Mouse (Mus musculus) hindbrain, embryonic 12.5 days (tissue): Measurements from ENCODE around the gene Krt34. TPM values are rescaled to one million over a fixed set of nuclear protein-coding genes. Genes with fewer than 3 reads are reported as not detected.

Source experiments
- ATAC-seq: fragments of 200-750 bp; cut with Nextera tagmentation; 2 replicates; pipeline ENCODE4 v1.8.0; 2017; ENCODE audit warnings: moderate TSS enrichment; ENCODE audit not compliant: low FRiP score
- H3K27ac ChIP-seq: fragments of 300-500 bp; sonication (generic); 2 replicates; pipeline ENCODE4 v1.5.1; 2016; ENCODE audit warnings: mild to moderate bottlenecking
- H3K27me3 ChIP-seq: fragments of 300-500 bp; sonication (generic); 2 replicates; pipeline ENCODE4 v1.6.1; 2016; ENCODE audit warnings: mild to moderate bottlenecking
- H3K36me3 ChIP-seq: fragments of 300-500 bp; sonication (generic); 2 replicates; pipeline ENCODE4 v1.6.1; 2016; ENCODE audit warnings: mild to moderate bottlenecking
- H3K4me1 ChIP-seq: fragments of 300-500 bp; sonication (generic); 2 replicates; pipeline ENCODE4 v1.6.1; 2016
- H3K4me2 ChIP-seq: fragments of 300-500 bp; sonication (generic); replicated peaks from 2 replicates; pipeline ENCODE4 v1.6.1; 2016; ENCODE audit warnings: mild to moderate bottlenecking
- H3K4me3 ChIP-seq: fragments of 300-500 bp; sonication (generic); 2 replicates; pipeline ENCODE4 v1.5.1; 2016; ENCODE audit warnings: mild to moderate bottlenecking
- H3K9ac ChIP-seq: fragments of 300-500 bp; sonication (generic); 2 replicates; pipeline ENCODE4 v1.6.1; 2016; ENCODE audit warnings: mild to moderate bottlenecking, moderate library complexity
- H3K9me3 ChIP-seq: fragments of 300-500 bp; sonication (generic); replicated peaks from 2 replicates; pipeline ENCODE4 v1.6.1; 2016; ENCODE audit warnings: mild to moderate bottlenecking
- WGBS: fragments of 180-500 bp; shearing (Covaris S2); methylation state at CpG from one replicate; pipeline ENCODE4 v1.1.7; 2016; 5-methylcytosine and 5-hydroxymethylcytosine counted together
- polyA plus RNA-seq: library from polyadenylated mRNA; unstranded; fragments of >200 nt; fragmentation: Nextera tagmentation; extraction: Ambion mirVana; gene quantifications from 2 replicates; pipeline ENCODE4 v1.2.1, GENCODE M21; 2016

Krt34 gene
- polyA plus RNA-seq, 1 experiment from 2014 or later = not detected

GRCm38 (mm10) chr11:99990571-99990970, 50.8 kb downstream of the Krt34 start:
- H3K4me2 ChIP-seq = no peak overlapping the region
- H3K9ac ChIP-seq = no peak overlapping the region
- WGBS = 67% methylated on average over 3 of the region's 3 CpGs
- no peak overlapping the region for H3K27ac ChIP-seq
- peaks cover 21% of the 10 kb centered on the region for H3K27me3 ChIP-seq
- H3K36me3 ChIP-seq = no peaks in the 10 kb centered on the region
- ATAC-seq = no peak
- no peak overlapping the region for H3K4me3 ChIP-seq
- H3K9me3 ChIP-seq = no peaks in the 10 kb centered on the region
- peaks cover 2% of the 10 kb centered on the region; the same call in 1 of the 2 replicates for H3K4me1 ChIP-seq

GRCm38 (mm10) chr11:99989881-99990405, 51.4 kb downstream of the Krt34 start:
- no peaks in the 10 kb centered on the region for H3K9me3 ChIP-seq
- H3K27ac ChIP-seq = no peak overlapping the region
- peaks cover 2% of the 10 kb centered on the region; the same call in 1 of the 2 replicates for H3K4me1 ChIP-seq
- H3K36me3 ChIP-seq = no peaks in the 10 kb centered on the region
- WGBS = 90% methylated on average over 6 of the region's 6 CpGs
- no peak overlapping the region for H3K4me3 ChIP-seq
- no peak overlapping the region for H3K9ac ChIP-seq
- ATAC-seq = no peak
- H3K27me3 ChIP-seq = peaks cover 21% of the 10 kb centered on the region
- H3K4me2 ChIP-seq = no peak overlapping the region

GRCm38 (mm10) chr11:99988530-99988929, 52.8 kb downstream of the Krt34 start:
- Histone ChIP-seq H3K4me1 (peaks cover under 1% of the 10 kb centered on the region; the same call in 1 of the 2 replicates), H3K27me3 (peaks cover 11% of the 10 kb centered on the region; the same call in 1 of the 2 replicates), H3K9ac (no peak overlapping the region), H3K36me3 (no peaks in the 10 kb centered on the region), H3K4me3 (no peak overlapping the region), H3K9me3 (no peaks in the 10 kb centered on the region), H3K4me2 (no peak overlapping the region), H3K27ac (no peak overlapping the region)
- WGBS = 89% methylated on average over 3 of the region's 3 CpGs
- no peak for ATAC-seq

Other genes with a start within 250 kb of the Krt34 start
- not detected in 2 replicates for gene Gm11596, start 248.1 kb downstream of the Krt34 start, polyA plus RNA-seq
- gene Gm11569, start 242.6 kb downstream of the Krt34 start, polyA plus RNA-seq = not detected in 2 replicates
- not detected in 2 replicates for gene Gm11554, start 237.1 kb downstream of the Krt34 start, polyA plus RNA-seq
- not detected in 2 replicates for gene Krtap4-13, start 231.7 kb downstream of the Krt34 start, polyA plus RNA-seq
- not detected in 2 replicates for gene Gm11564, start 225.9 kb downstream of the Krt34 start, polyA plus RNA-seq
- not detected in 2 replicates for gene 2300003K06Rik, start 203.5 kb downstream of the Krt34 start, polyA plus RNA-seq
- gene Krtap4-16, start 189.9 kb downstream of the Krt34 start, polyA plus RNA-seq = not detected in 2 replicates
- not detected in 2 replicates for gene Gm11568, start 183.6 kb downstream of the Krt34 start, polyA plus RNA-seq
- not detected in 2 replicates for gene Gm11559, start 177.1 kb downstream of the Krt34 start, polyA plus RNA-seq
- not detected in 2 replicates for gene Krtap9-1, start 168.2 kb downstream of the Krt34 start, polyA plus RNA-seq
- not detected in 2 replicates for gene Gm11567, start 162.4 kb downstream of the Krt34 start, polyA plus RNA-seq
- not detected in 2 replicates for gene Krtap31-1, start 133.6 kb downstream of the Krt34 start, polyA plus RNA-seq
- not detected in 2 replicates for gene Gm11565, start 126.8 kb downstream of the Krt34 start, polyA plus RNA-seq
- not detected in 2 replicates for gene Krtap31-2, start 105.3 kb downstream of the Krt34 start, polyA plus RNA-seq
- gene Krtap9-5, start 93.1 kb downstream of the Krt34 start, polyA plus RNA-seq = not detected in 2 replicates
- not detected in 2 replicates for gene Krtap29-1, start 62.5 kb downstream of the Krt34 start, polyA plus RNA-seq
- gene Krtap16-1, start 55.0 kb downstream of the Krt34 start, polyA plus RNA-seq = not detected in 2 replicates
- not detected in 2 replicates for gene Krtap17-1, start 47.6 kb downstream of the Krt34 start, polyA plus RNA-seq
- gene Krt33a, start 25.3 kb downstream of the Krt34 start, polyA plus RNA-seq = not detected in 2 replicates
- gene Krt33b, start 11.7 kb downstream of the Krt34 start, polyA plus RNA-seq = 0.14 TPM in 1 of 2 replicates, not detected in the other
- not detected in 2 replicates for gene Krt31, start 9.0 kb upstream of the Krt34 start, polyA plus RNA-seq
- gene Krt32, start 46.7 kb upstream of the Krt34 start, polyA plus RNA-seq = not detected in 2 replicates
- not detected in 2 replicates for gene Krt35, start 54.7 kb upstream of the Krt34 start, polyA plus RNA-seq
- gene Krt36, start 64.1 kb upstream of the Krt34 start, polyA plus RNA-seq = not detected in 2 replicates
- not detected in 2 replicates for gene Krt13, start 80.0 kb upstream of the Krt34 start, polyA plus RNA-seq
- 10.5 and 17.3 TPM in 2 replicates for gene Krt15, start 94.4 kb upstream of the Krt34 start, polyA plus RNA-seq
- gene Krt19, start 107.1 kb upstream of the Krt34 start, polyA plus RNA-seq = 4.5 and 6.7 TPM in 2 replicates
- 0.08 TPM in 1 of 2 replicates, not detected in the other for gene Krt9, start 151.7 kb upstream of the Krt34 start, polyA plus RNA-seq
- gene Krt14, start 166.0 kb upstream of the Krt34 start, polyA plus RNA-seq = 10.2 and 12.3 TPM in 2 replicates
- not detected in 2 replicates for gene Krt16, start 207.3 kb upstream of the Krt34 start, polyA plus RNA-seq
- 3.1 and 3.2 TPM in 2 replicates for gene Krt17, start 219.5 kb upstream of the Krt34 start, polyA plus RNA-seq
- gene Krt42, start 228.3 kb upstream of the Krt34 start, polyA plus RNA-seq = not detected in 2 replicates